Mouse (Mus musculus): ENCODE data around the gene Scrg1. TPM values are rescaled to one million over a fixed set of nuclear protein-coding genes. Genes with fewer than 3 reads are reported as not detected.
"Not testable (repeated sequence)": the region's sequence is repeated elsewhere in the genome, so short reads cannot be mapped to it uniquely, and the experiment has no call there.

The Scrg1 gene
- polyA plus RNA-seq, 1 experiment from 2014 or later = 8.3 TPM

DNA sequence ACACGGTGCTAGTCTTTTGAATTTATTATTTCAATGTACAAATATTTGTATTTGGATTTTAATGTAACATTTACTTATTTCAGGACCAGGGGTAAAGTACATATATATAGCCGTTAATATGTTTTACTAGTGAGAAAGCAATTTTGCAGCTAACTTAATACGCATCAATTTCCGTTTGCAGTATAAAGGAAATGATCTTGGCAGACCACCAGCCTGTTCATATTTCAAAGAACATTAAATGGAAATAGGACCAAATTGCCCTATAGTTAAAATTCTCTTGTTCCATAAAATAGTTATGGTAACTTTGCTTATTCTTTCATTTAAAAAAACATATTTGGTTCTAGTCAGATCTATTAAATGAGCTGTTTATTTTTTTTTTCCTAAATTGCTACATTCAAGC is 14.6 kb upstream of the Scrg1 start:
- H3K4me3 ChIP-seq (ENCODE audit: low read depth, low read length) = no peak overlapping the region
- no peak overlapping the region for H3K27ac ChIP-seq (replicated peaks; ENCODE audit: low read depth, low read length)
- H3K36me3 ChIP-seq (ENCODE audit: control insufficient read depth, insufficient read depth, low read length) = no peaks in the 10 kb centered on the region
- DNase-seq (ENCODE audit: low spot score) = no peak
- peaks cover 3% of the 10 kb centered on the region; the same call in 1 of the 2 replicates for H3K4me1 ChIP-seq (ENCODE audit: control insufficient read depth, insufficient read depth, low read length)
- no peaks in the 10 kb centered on the region for H3K27me3 ChIP-seq (replicated peaks; ENCODE audit: control insufficient read depth, insufficient read depth, low read length)
- H3K9ac ChIP-seq (ENCODE audit: low read depth, low read length) = no peak overlapping the region
- no peak for ATAC-seq (ENCODE audit: low read depth)
- H3K4me2 ChIP-seq (ENCODE audit: low read depth, low read length) = no peak overlapping the region
- no peaks in the 10 kb centered on the region for H3K9me3 ChIP-seq (ENCODE audit: control insufficient read depth, low read length)
- WGBS = 51% methylated on average over 4 of the region's 4 CpGs

DNA sequence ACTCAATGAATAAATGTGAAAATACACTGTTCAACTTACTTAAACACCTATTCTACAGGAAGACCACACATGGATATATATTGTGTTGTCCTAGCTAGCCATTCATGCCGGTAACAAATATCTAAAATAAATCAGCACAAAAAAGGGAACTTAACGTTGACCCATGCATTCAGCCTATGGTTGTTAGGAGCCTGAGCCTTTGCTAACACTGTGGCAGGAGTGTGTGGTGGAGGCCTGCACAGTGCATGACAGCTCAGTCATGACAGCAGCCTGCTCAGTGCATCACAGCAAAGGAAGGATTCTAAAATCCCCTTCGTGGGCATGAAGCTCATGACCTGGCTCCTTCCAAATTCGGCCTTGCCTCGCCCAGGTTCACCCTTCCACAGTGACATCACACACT is 14.2 kb upstream of the Scrg1 start:
- H3K36me3 ChIP-seq (ENCODE audit: control insufficient read depth, insufficient read depth, low read length) = no peaks in the 10 kb centered on the region
- no peak for ATAC-seq (ENCODE audit: low read depth)
- H3K27me3 ChIP-seq (replicated peaks; ENCODE audit: control insufficient read depth, insufficient read depth, low read length) = no peaks in the 10 kb centered on the region
- 82% methylated on average over 5 of the region's 5 CpGs for WGBS
- H3K4me1 ChIP-seq (ENCODE audit: control insufficient read depth, insufficient read depth, low read length) = no peaks in the 10 kb centered on the region
- no peak overlapping the region for H3K27ac ChIP-seq (replicated peaks; ENCODE audit: low read depth, low read length)
- H3K9ac ChIP-seq (ENCODE audit: low read depth, low read length) = no peak overlapping the region
- H3K4me2 ChIP-seq (ENCODE audit: low read depth, low read length) = no peak overlapping the region
- H3K9me3 ChIP-seq (ENCODE audit: control insufficient read depth, low read length) = no peaks in the 10 kb centered on the region
- no peak for DNase-seq (ENCODE audit: low spot score)
- H3K4me3 ChIP-seq (ENCODE audit: low read depth, low read length) = no peak overlapping the region

DNA sequence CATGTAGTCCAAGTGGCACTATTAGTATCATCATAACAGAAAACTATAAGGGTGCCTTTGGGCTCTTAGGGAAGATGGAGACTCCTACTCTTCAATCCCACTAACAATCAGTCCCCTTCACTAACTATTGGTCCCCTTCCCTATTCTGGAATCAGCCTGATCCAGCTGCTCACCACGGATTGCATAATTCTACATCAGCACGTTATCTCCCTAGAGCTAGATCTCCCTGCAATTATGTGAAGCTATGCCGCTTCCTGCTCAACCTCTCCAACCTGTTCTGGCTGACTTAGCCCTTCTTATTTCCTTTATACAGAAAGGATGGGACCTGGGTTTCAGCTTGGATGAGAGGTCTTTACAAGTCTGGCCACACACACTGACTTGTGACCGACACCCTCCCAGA is 12.4 kb upstream of the Scrg1 start:
- ATAC-seq (ENCODE audit: low read depth) (no peak), DNase-seq (ENCODE audit: low spot score) (no peak)
- Histone ChIP-seq H3K27me3 (replicated peaks; ENCODE audit: control insufficient read depth, insufficient read depth, low read length) (no peaks in the 10 kb centered on the region), H3K9me3 (ENCODE audit: control insufficient read depth, low read length) (no peaks in the 10 kb centered on the region), H3K9ac (ENCODE audit: low read depth, low read length) (no peak overlapping the region), H3K4me2 (ENCODE audit: low read depth, low read length) (no peak overlapping the region), H3K27ac (replicated peaks; ENCODE audit: low read depth, low read length) (no peak overlapping the region), H3K4me1 (ENCODE audit: control insufficient read depth, insufficient read depth, low read length) (no peaks in the 10 kb centered on the region), H3K4me3 (ENCODE audit: low read depth, low read length) (no peak overlapping the region), H3K36me3 (ENCODE audit: control insufficient read depth, insufficient read depth, low read length) (no peaks in the 10 kb centered on the region)
- 52% methylated on average over 4 of the region's 4 CpGs for WGBS

DNA sequence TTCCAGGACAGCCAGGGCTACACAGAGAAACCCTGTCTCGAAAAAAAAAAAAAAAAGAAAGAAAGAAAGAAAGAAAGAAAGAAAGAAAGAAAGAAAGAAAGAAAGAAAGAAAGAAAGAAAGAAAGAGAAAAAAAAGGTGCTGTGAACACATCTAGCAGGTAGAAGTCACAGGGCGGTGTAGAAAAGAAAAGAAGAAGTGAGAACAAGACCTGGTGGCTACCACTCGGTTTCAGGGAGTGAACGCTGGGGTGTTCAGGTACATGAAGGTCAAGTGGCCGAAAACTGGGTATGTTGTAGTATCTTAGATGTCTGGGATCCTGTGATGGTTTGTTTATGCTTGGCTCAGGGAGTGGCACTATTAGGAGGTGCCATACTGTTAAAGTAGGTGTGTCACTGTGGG is 9.8 kb upstream of the Scrg1 start:
- H3K4me2 ChIP-seq (ENCODE audit: low read depth, low read length); H3K36me3 ChIP-seq (ENCODE audit: control insufficient read depth, insufficient read depth, low read length): not testable (repeated sequence)
- WGBS = 89% methylated on average over 5 of the region's 5 CpGs

DNA sequence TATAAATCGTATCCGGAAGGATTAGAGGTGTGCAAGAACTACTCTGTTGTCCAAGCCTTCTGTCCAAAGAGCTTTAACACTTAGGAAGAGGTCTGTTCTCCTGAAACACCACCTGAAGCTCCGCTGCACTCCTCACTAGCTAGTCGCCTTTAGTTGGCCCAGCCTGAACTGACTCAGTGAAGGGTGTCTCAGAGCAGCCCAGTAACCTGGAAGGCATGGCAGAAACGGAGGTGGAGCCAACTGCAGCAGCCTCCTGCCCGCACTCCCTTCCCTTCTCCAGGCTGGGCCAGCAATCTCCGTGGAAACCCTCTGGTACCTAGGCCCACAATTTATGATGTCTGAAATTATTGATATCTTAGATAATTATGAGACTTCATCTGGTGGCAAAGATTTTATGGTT is 5.0 kb upstream of the Scrg1 start:
- Histone ChIP-seq H3K9me3 (ENCODE audit: control insufficient read depth, low read length) (no peaks in the 10 kb centered on the region), H3K36me3 (ENCODE audit: control insufficient read depth, insufficient read depth, low read length) (no peaks in the 10 kb centered on the region), H3K9ac (ENCODE audit: low read depth, low read length) (no peak overlapping the region), H3K27me3 (replicated peaks; ENCODE audit: control insufficient read depth, insufficient read depth, low read length) (no peaks in the 10 kb centered on the region), H3K4me1 (ENCODE audit: control insufficient read depth, insufficient read depth, low read length) (no peaks in the 10 kb centered on the region), H3K27ac (replicated peaks; ENCODE audit: low read depth, low read length) (no peak overlapping the region), H3K4me3 (ENCODE audit: low read depth, low read length) (no peak overlapping the region), H3K4me2 (ENCODE audit: low read depth, low read length) (no peak overlapping the region)
- ATAC-seq (ENCODE audit: low read depth) (no peak), DNase-seq (ENCODE audit: low spot score) (no peak)
- WGBS = 74% methylated on average over 7 of the region's 7 CpGs

More for the DNA sequence above, 9.8 kb upstream of the Scrg1 start:
- H3K4me3 ChIP-seq (ENCODE audit: low read depth, low read length); H3K4me1 ChIP-seq (ENCODE audit: control insufficient read depth, insufficient read depth, low read length); H3K27ac ChIP-seq (replicated peaks; ENCODE audit: low read depth, low read length); H3K27me3 ChIP-seq (replicated peaks; ENCODE audit: control insufficient read depth, insufficient read depth, low read length); H3K9me3 ChIP-seq (ENCODE audit: control insufficient read depth, low read length); ATAC-seq (ENCODE audit: low read depth); H3K9ac ChIP-seq (ENCODE audit: low read depth, low read length); DNase-seq (ENCODE audit: low spot score): not testable (repeated sequence)

DNA sequence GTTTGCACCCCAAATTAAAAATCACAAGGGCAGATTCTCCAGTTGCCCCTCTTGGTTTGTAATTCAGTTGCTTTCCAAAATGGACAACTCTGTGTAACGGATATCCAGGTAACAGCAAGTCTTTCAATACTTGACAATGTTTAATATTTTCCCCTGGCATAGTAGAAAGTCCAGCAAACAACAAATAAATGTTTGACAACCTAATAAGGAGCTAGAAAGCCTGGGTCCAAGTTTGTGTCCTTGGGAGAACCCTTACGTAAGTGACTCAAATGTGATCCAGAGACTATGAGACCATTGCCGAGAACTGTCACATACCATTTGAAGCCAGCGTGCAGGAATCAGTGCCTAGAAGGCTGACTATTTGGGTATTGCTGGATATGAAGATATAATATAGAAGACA is 3.8 kb upstream of the Scrg1 start:
- Histone ChIP-seq H3K27ac (replicated peaks; ENCODE audit: low read depth, low read length) (no peak overlapping the region), H3K4me2 (ENCODE audit: low read depth, low read length) (no peak overlapping the region), H3K9me3 (ENCODE audit: control insufficient read depth, low read length) (no peaks in the 10 kb centered on the region), H3K4me1 (ENCODE audit: control insufficient read depth, insufficient read depth, low read length) (no peaks in the 10 kb centered on the region), H3K36me3 (ENCODE audit: control insufficient read depth, insufficient read depth, low read length) (no peaks in the 10 kb centered on the region), H3K27me3 (replicated peaks; ENCODE audit: control insufficient read depth, insufficient read depth, low read length) (no peaks in the 10 kb centered on the region), H3K4me3 (ENCODE audit: low read depth, low read length) (no peak overlapping the region), H3K9ac (ENCODE audit: low read depth, low read length) (no peak overlapping the region)
- DNase-seq (ENCODE audit: low spot score) (no peak), ATAC-seq (ENCODE audit: low read depth) (no peak)
- 96% methylated on average over 4 of the region's 4 CpGs for WGBS

DNA sequence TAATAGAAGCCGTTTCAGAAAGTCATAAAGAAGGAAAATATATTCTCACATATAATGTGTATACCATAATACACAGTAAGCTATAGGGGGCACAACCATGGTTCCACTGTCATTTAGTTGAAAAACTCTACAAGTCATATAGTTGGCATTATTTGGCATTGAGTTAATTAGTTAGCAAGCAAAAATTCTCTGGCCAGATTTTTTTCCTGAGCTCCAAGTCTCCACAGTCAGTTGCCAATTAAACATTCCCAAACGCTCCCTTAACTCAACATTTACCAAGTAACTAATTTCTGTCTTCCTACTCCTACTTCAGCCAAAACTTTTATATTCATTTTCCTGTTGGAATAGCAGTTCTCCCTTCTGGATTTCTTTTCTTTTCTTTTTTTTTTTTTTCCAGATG is 2.4 kb upstream of the Scrg1 start:
- ATAC-seq (ENCODE audit: low read depth) = no peak
- Histone ChIP-seq H3K36me3 (ENCODE audit: control insufficient read depth, insufficient read depth, low read length) (no peaks in the 10 kb centered on the region), H3K4me3 (ENCODE audit: low read depth, low read length) (no peak overlapping the region), H3K4me1 (ENCODE audit: control insufficient read depth, insufficient read depth, low read length) (no peaks in the 10 kb centered on the region), H3K9ac (ENCODE audit: low read depth, low read length) (no peak overlapping the region), H3K9me3 (ENCODE audit: control insufficient read depth, low read length) (no peaks in the 10 kb centered on the region), H3K27ac (replicated peaks; ENCODE audit: low read depth, low read length) (no peak overlapping the region), H3K4me2 (ENCODE audit: low read depth, low read length) (no peak overlapping the region), H3K27me3 (replicated peaks; ENCODE audit: control insufficient read depth, insufficient read depth, low read length) (no peaks in the 10 kb centered on the region)
- WGBS = 79% methylated on average over 2 of the region's 2 CpGs
- no peak for DNase-seq (ENCODE audit: low spot score)

DNA sequence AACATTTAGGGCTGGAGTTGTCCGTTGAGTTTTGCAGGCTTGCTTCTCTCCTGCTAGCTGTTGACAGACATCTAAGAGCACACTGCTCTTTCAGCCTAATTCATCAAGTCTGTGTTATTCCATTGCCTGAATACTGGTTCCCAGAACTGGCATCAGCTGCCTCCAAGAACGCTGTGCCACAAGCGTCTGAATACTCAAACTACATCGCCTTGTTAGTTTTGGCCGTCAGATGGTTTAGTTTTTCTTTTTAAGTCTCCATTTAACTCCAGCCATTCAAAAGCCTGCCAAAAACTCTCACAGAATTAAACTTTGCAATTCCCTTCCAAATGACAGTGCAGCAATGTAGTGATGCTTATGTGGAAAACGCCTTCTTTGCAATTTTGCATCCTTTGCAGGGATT is 1.4 kb downstream of the Scrg1 start:
- Histone ChIP-seq H3K4me1 (ENCODE audit: control insufficient read depth, insufficient read depth, low read length) (no peaks in the 10 kb centered on the region), H3K27ac (replicated peaks; ENCODE audit: low read depth, low read length) (no peak overlapping the region), H3K4me3 (ENCODE audit: low read depth, low read length) (no peak overlapping the region), H3K9ac (ENCODE audit: low read depth, low read length) (no peak overlapping the region), H3K4me2 (ENCODE audit: low read depth, low read length) (peak overlapping the region; percentile 20; the same call in 1 of the 2 replicates), H3K9me3 (ENCODE audit: control insufficient read depth, low read length) (no peaks in the 10 kb centered on the region), H3K36me3 (ENCODE audit: control insufficient read depth, insufficient read depth, low read length) (no peaks in the 10 kb centered on the region), H3K27me3 (replicated peaks; ENCODE audit: control insufficient read depth, insufficient read depth, low read length) (no peaks in the 10 kb centered on the region)
- DNase-seq (ENCODE audit: low spot score) (peak; percentile 62), ATAC-seq (ENCODE audit: low read depth) (no peak)
- 59% methylated on average over 6 of the region's 6 CpGs for whole genome bisulfite sequencing

DNA sequence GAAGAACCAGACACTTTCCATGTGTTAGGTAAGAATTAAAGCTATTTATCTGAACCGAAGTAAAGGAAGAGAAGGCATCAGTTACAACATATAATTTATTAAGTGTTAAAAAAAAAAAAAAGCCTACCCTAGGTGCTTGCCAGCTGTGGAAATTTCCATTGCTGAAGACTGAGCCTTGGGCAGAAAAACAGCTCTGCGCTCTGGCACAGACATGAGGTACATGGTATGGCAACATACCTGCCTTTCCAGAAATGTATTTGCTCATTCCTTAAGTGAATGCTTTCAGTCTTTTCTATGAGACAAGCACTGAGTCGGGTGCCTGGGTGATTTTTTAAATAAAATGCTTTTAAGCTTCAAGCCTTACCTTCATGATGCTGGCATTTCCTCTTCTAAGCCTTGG is 2.2 kb downstream of the Scrg1 start:
- WGBS = 61% methylated on average over 3 of the region's 3 CpGs
- no peak overlapping the region for H3K4me2 ChIP-seq (ENCODE audit: low read depth, low read length)
- ATAC-seq (ENCODE audit: low read depth) = no peak

More for the DNA sequence above, 2.2 kb downstream of the Scrg1 start:
- H3K4me3 ChIP-seq (ENCODE audit: low read depth, low read length) = no peak overlapping the region
- no peak overlapping the region for H3K27ac ChIP-seq (replicated peaks; ENCODE audit: low read depth, low read length)
- no peaks in the 10 kb centered on the region for H3K4me1 ChIP-seq (ENCODE audit: control insufficient read depth, insufficient read depth, low read length)
- no peaks in the 10 kb centered on the region for H3K27me3 ChIP-seq (replicated peaks; ENCODE audit: control insufficient read depth, insufficient read depth, low read length)
- H3K36me3 ChIP-seq (ENCODE audit: control insufficient read depth, insufficient read depth, low read length) = no peaks in the 10 kb centered on the region
- no peak overlapping the region for H3K9ac ChIP-seq (ENCODE audit: low read depth, low read length)
- peak; percentile 45 for DNase-seq (ENCODE audit: low spot score)
- H3K9me3 ChIP-seq (ENCODE audit: control insufficient read depth, low read length) = no peaks in the 10 kb centered on the region

All from embryonic facial prominence, embryonic 14.5 days (tissue).